Mouse (Mus musculus) intestine, embryonic 14.5 days (tissue): ENCODE measurements around the gene Eef2. TPM values are rescaled to one million over a fixed set of nuclear protein-coding genes. Genes with fewer than 3 reads are reported as not detected.

Experiments
- ATAC-seq: fragments of 200-750 bp; cut with Nextera tagmentation; replicated peaks from 2 replicates; pipeline ENCODE4 v1.8.0; 2017; ENCODE audit warnings: low read depth, moderate number of reproducible peaks, moderate TSS enrichment, moderate library complexity; ENCODE audit not compliant: low FRiP score, low TSS enrichment
- DNase-seq: peaks from one replicate; pipeline ENCODE4 v3.0.0-alpha.2; 2018; ENCODE audit warnings: low spot score
- H3K27ac ChIP-seq: fragments of 300-500 bp; sonication (generic); 2 replicates; pipeline ENCODE4 v1.5.1; 2014; ENCODE audit warnings: low read depth, mild to moderate bottlenecking, control low read depth
- H3K27me3 ChIP-seq: fragments of 300-500 bp; sonication (generic); replicated peaks from 2 replicates; pipeline ENCODE4 v1.6.1; 2014; ENCODE audit warnings: low read length, control low read depth; ENCODE audit not compliant: control insufficient read depth, insufficient read depth
- H3K36me3 ChIP-seq: fragments of 300-500 bp; sonication (generic); 2 replicates; pipeline ENCODE4 v1.6.1; 2014; ENCODE audit warnings: low read length, control low read depth; ENCODE audit not compliant: control insufficient read depth, insufficient read depth
- H3K4me1 ChIP-seq: fragments of 300-500 bp; sonication (generic); replicated peaks from 2 replicates; pipeline ENCODE4 v1.6.1; 2014; ENCODE audit warnings: low read length, control low read depth, mixed read lengths; ENCODE audit not compliant: control insufficient read depth, insufficient read depth
- H3K4me2 ChIP-seq: fragments of 300-500 bp; sonication (generic); 2 replicates; pipeline ENCODE4 v1.6.1; 2014; ENCODE audit warnings: low read length
- H3K4me3 ChIP-seq: fragments of 300-500 bp; sonication (generic); 2 replicates; pipeline ENCODE4 v1.5.1; 2014; ENCODE audit warnings: low read depth, low read length, control low read depth, mixed read lengths
- H3K9ac ChIP-seq: fragments of 300-500 bp; sonication (generic); 2 replicates; pipeline ENCODE4 v1.6.1; 2014; ENCODE audit warnings: mild to moderate bottlenecking, low read length
- H3K9me3 ChIP-seq: fragments of 300-500 bp; sonication (generic); 2 replicates; pipeline ENCODE4 v1.6.1; 2016; ENCODE audit warnings: low read length, control low read depth; ENCODE audit not compliant: control insufficient read depth
- WGBS: fragments of 180-500 bp; shearing (Covaris S2); extraction: QIAGEN DNeasy Blood & Tissue Kit; methylation state at CpG from one replicate; pipeline ENCODE4 v1.1.7; 2014; 5-methylcytosine and 5-hydroxymethylcytosine counted together
- polyA plus RNA-seq: library from polyadenylated mRNA; unstranded; fragments of >200 nt; fragmentation: Nextera tagmentation; extraction: Ambion mirVana; gene quantifications from 2 replicates; pipeline ENCODE4 v1.2.1, GENCODE M21; 2014

Gene Eef2
- polyA plus RNA-seq, 1 experiment from 2014 or later, result 490 TPM

GRCm38 (mm10) chr10:81200141-81200540 lies 23.7 kb downstream of the Eef2 start:
- no peaks in the 10 kb centered on the region for H3K36me3 ChIP-seq
- H3K27ac ChIP-seq, result no peak overlapping the region
- DNase-seq (no peak), ATAC-seq (no peak)
- WGBS, result 81% methylated on average over 13 of the region's 13 CpGs
- no peaks in the 10 kb centered on the region for H3K4me1 ChIP-seq
- no peak overlapping the region for H3K4me3 ChIP-seq
- no peak overlapping the region for H3K4me2 ChIP-seq
- no peak overlapping the region for H3K9ac ChIP-seq
- no peaks in the 10 kb centered on the region for H3K9me3 ChIP-seq
- peaks cover 15% of the 10 kb centered on the region for H3K27me3 ChIP-seq

GRCm38 (mm10) chr10:81200605-81201287 lies 24.3 kb downstream of the Eef2 start:
- Histone ChIP-seq H3K27me3 (peaks cover 10% of the 10 kb centered on the region), H3K9ac (no peak overlapping the region), H3K9me3 (no peaks in the 10 kb centered on the region), H3K4me3 (no peak overlapping the region), H3K27ac (no peak overlapping the region), H3K4me2 (no peak overlapping the region), H3K36me3 (no peaks in the 10 kb centered on the region), H3K4me1 (no peaks in the 10 kb centered on the region)
- ATAC-seq (no peak), DNase-seq (no peak)
- WGBS, result 76% methylated on average over 20 of the region's 20 CpGs

GRCm38 (mm10) chr10:81201807-81202758 lies 25.7 kb downstream of the Eef2 start, which contains the start of gene Nmrk2:
TSS of gene Nmrk2 (minus strand) at chr10:81202051.
- H3K27me3 ChIP-seq, result peaks cover 1% of the 10 kb centered on the region; the same call in 1 of the 2 replicates
- H3K27ac ChIP-seq, result no peak within 1 kb of the TSS
- H3K4me2 ChIP-seq, result no peak within 1 kb of the TSS
- DNase-seq (no peak), ATAC-seq (no peak)
- H3K9me3 ChIP-seq, result no peaks in the 10 kb centered on the region
- H3K4me1 ChIP-seq, result no peaks in the 10 kb centered on the region
- H3K4me3 ChIP-seq, result no peak within 1 kb of the TSS
- 68% methylated on average over 13 of the region's 13 CpGs for WGBS
- H3K9ac ChIP-seq, result no peak within 1 kb of the TSS
- no peaks in the 10 kb centered on the region for H3K36me3 ChIP-seq

- 55% methylated on average over 8 of the region's 8 CpGs for WGBS
- no peaks in the 10 kb centered on the region for H3K9me3 ChIP-seq
- H3K9ac ChIP-seq, result no peak overlapping the region
- DNase-seq, result no peak
- H3K4me3 ChIP-seq, result no peak overlapping the region
- no peaks in the 10 kb centered on the region for H3K27me3 ChIP-seq
- H3K27ac ChIP-seq, result no peak overlapping the region
- H3K4me2 ChIP-seq, result no peak overlapping the region
- no peaks in the 10 kb centered on the region for H3K4me1 ChIP-seq
- no peaks in the 10 kb centered on the region for H3K36me3 ChIP-seq
- ATAC-seq, result peak; percentile 47; the same call in 1 of the 2 replicates
These were observed 26.7 kb downstream of the Eef2 start for GRCm38 (mm10) chr10:81202978-81203720.

GRCm38 (mm10) chr10:81204137-81204536 lies 27.7 kb downstream of the Eef2 start:
- H3K27ac ChIP-seq, result no peak overlapping the region
- ATAC-seq (no peak), DNase-seq (no peak)
- no peaks in the 10 kb centered on the region for H3K36me3 ChIP-seq
- H3K4me1 ChIP-seq, result no peaks in the 10 kb centered on the region
- H3K4me2 ChIP-seq, result no peak overlapping the region
- H3K27me3 ChIP-seq, result no peaks in the 10 kb centered on the region
- no peak overlapping the region for H3K4me3 ChIP-seq
- no peak overlapping the region for H3K9ac ChIP-seq
- 66% methylated on average over 4 of the region's 4 CpGs for WGBS
- H3K9me3 ChIP-seq, result no peaks in the 10 kb centered on the region

- Histone ChIP-seq H3K36me3 (no peaks in the 10 kb centered on the region), H3K4me2 (no peak overlapping the region), H3K9me3 (no peaks in the 10 kb centered on the region), H3K27ac (no peak overlapping the region), H3K9ac (no peak overlapping the region), H3K4me3 (no peak overlapping the region), H3K27me3 (no peaks in the 10 kb centered on the region), H3K4me1 (no peaks in the 10 kb centered on the region)
- 93% methylated on average over 5 of the region's 5 CpGs for WGBS
- ATAC-seq (no peak), DNase-seq (no peak)
These were observed 33.7 kb downstream of the Eef2 start for GRCm38 (mm10) chr10:81210154-81210553.

GRCm38 (mm10) chr10:81216260-81216659 lies 39.8 kb downstream of the Eef2 start:
- Histone ChIP-seq H3K4me3 (no peak overlapping the region), H3K36me3 (no peaks in the 10 kb centered on the region), H3K9ac (no peak overlapping the region), H3K4me2 (no peak overlapping the region), H3K27ac (no peak overlapping the region), H3K9me3 (no peaks in the 10 kb centered on the region), H3K4me1 (no peaks in the 10 kb centered on the region), H3K27me3 (no peaks in the 10 kb centered on the region)
- ATAC-seq (no peak), DNase-seq (no peak)
- WGBS, result 84% methylated on average over 6 of the region's 6 CpGs

- H3K4me1 ChIP-seq, result no peaks in the 10 kb centered on the region
- no peak overlapping the region for H3K9ac ChIP-seq
- ATAC-seq (no peak), DNase-seq (no peak)
- H3K9me3 ChIP-seq, result no peaks in the 10 kb centered on the region
- no peak overlapping the region for H3K4me2 ChIP-seq
- 87% methylated on average over 6 of the region's 6 CpGs for WGBS
- H3K27me3 ChIP-seq, result no peaks in the 10 kb centered on the region
- no peak overlapping the region for H3K27ac ChIP-seq
- no peak overlapping the region for H3K4me3 ChIP-seq
- H3K36me3 ChIP-seq, result no peaks in the 10 kb centered on the region
These were observed 40.4 kb downstream of the Eef2 start for GRCm38 (mm10) chr10:81216810-81217209.
